In genomic region chr13:97734760-97735159, GRCm38 (mm10) we compare ENCODE assay signal across 27 mouse cellular contexts.
"Had no signal": no experiment of that assay in that cellular context is flagged by ENCODE, and none has a peak within 500 bp of the region (broad histone marks: within the 10 kb centered on the region; RNA-seq: fewer than 3 reads in every experiment).

No protein-coding gene starts in this region.

- DNase-seq: cerebellum, adult 9-10 months; cerebellum, adult 9-11 months; cerebellum, postnatal 10 days; cerebellum, postnatal 14 days; cerebellum, postnatal 25 days; cerebellum, postnatal 36 days; embryo, embryonic 11 days; forebrain, postnatal 0 days; gastrocnemius, adult 2 months; gastrocnemius, postnatal 10 days; gastrocnemius, postnatal 14 days; gastrocnemius, postnatal 25 days; gastrocnemius, postnatal 36 days; heart, adult 11 months; heart, adult 18-20 months; heart, adult 2 months had no signal

- H3K4me3 ChIP-seq: embryonic facial prominence, embryonic 10.5 days; embryonic facial prominence, embryonic 12.5 days; embryonic facial prominence, embryonic 13.5 days; embryonic facial prominence, embryonic 15.5 days; erythroblast, embryonic 14.5 days; forebrain, embryonic 10.5 days; forebrain, embryonic 12.5 days; forebrain, embryonic 13.5 days; forebrain, embryonic 15.5 days; gastrocnemius, adult 2 months; heart, adult 2 months had no signal

- H3K27ac ChIP-seq: embryonic facial prominence, embryonic 10.5 days; embryonic facial prominence, embryonic 12.5 days; embryonic facial prominence, embryonic 13.5 days; embryonic facial prominence, embryonic 15.5 days; forebrain, embryonic 10.5 days; forebrain, embryonic 12.5 days; forebrain, embryonic 13.5 days; forebrain, embryonic 15.5 days; gastrocnemius, adult 2 months; heart, adult 2 months had no signal

- H3K4me1 ChIP-seq: embryonic facial prominence, embryonic 10.5 days; embryonic facial prominence, embryonic 12.5 days; embryonic facial prominence, embryonic 13.5 days; embryonic facial prominence, embryonic 15.5 days; forebrain, embryonic 10.5 days; forebrain, embryonic 12.5 days; forebrain, embryonic 13.5 days had no signal

- H3K4me2 ChIP-seq: embryonic facial prominence, embryonic 12.5 days; embryonic facial prominence, embryonic 13.5 days; embryonic facial prominence, embryonic 15.5 days; forebrain, embryonic 12.5 days; forebrain, embryonic 13.5 days; forebrain, embryonic 15.5 days had no signal

- H3K27me3 ChIP-seq: embryonic facial prominence, embryonic 12.5 days; embryonic facial prominence, embryonic 13.5 days; embryonic facial prominence, embryonic 15.5 days; forebrain, embryonic 12.5 days; forebrain, embryonic 13.5 days; forebrain, embryonic 15.5 days had no signal

- H3K9ac ChIP-seq: embryonic facial prominence, embryonic 12.5 days; embryonic facial prominence, embryonic 13.5 days; embryonic facial prominence, embryonic 15.5 days; forebrain, embryonic 12.5 days; forebrain, embryonic 13.5 days; forebrain, embryonic 15.5 days; forebrain, postnatal 0 days had no signal

- ATAC-seq: forebrain, embryonic 13.5 days; forebrain, embryonic 14.5 days; forebrain, embryonic 15.5 days; forebrain, embryonic 16.5 days; forebrain, postnatal 0 days had no signal

- H3K36me3 ChIP-seq: embryonic facial prominence, embryonic 10.5 days; embryonic facial prominence, embryonic 12.5 days; embryonic facial prominence, embryonic 13.5 days; embryonic facial prominence, embryonic 15.5 days; forebrain, embryonic 10.5 days; forebrain, embryonic 12.5 days; forebrain, embryonic 15.5 days had no signal

- H3K9me3 ChIP-seq: embryonic facial prominence, embryonic 10.5 days; embryonic facial prominence, embryonic 12.5 days; embryonic facial prominence, embryonic 13.5 days; embryonic facial prominence, embryonic 15.5 days; forebrain, embryonic 10.5 days; forebrain, embryonic 12.5 days; forebrain, embryonic 13.5 days; forebrain, embryonic 15.5 days had no signal
